Mouse (Mus musculus) right cerebral cortex, postnatal 4 days (tissue): ENCODE measurements around the gene Mogs.

Experiments
- DNase-seq: peaks from one replicate; pipeline ENCODE4 v3.0.0-alpha.2; 2022

Gene Mogs

GRCm38 (mm10) chr6:83122961-83123360, 7.7 kb downstream of the Mogs start:
- DNase-seq, result no peak

- DNase-seq, result peak; percentile 86
Measured at GRCm38 (mm10) chr6:83124851-83125312, 9.6 kb downstream of the Mogs start.

- DNase-seq, result no peak
Measured at GRCm38 (mm10) chr6:83125331-83125730, 10.0 kb downstream of the Mogs start, which contains the start of gene Ino80b. Gene Ino80b, minus strand, starts transcription at chr6:83125431.

- DNase-seq, result no peak
Measured at GRCm38 (mm10) chr6:83127419-83127818, 12.1 kb downstream of the Mogs start.

GRCm38 (mm10) chr6:83131469-83132034, 16.3 kb downstream of the Mogs start:
- DNase-seq, result no peak

GRCm38 (mm10) chr6:83132176-83132919, 17.1 kb downstream of the Mogs start:
- DNase-seq, result no peak

- DNase-seq, result no peak
Measured at GRCm38 (mm10) chr6:83134226-83134625, 18.9 kb downstream of the Mogs start.

GRCm38 (mm10) chr6:83134951-83135513, 19.7 kb downstream of the Mogs start, which contains the start of gene Rtkn:
Gene Rtkn, plus strand, starts transcription at chr6:83135463.
- no peak for DNase-seq

- DNase-seq, result no peak
Measured at GRCm38 (mm10) chr6:83135571-83136161, 20.4 kb downstream of the Mogs start.

- no peak for DNase-seq
Measured at GRCm38 (mm10) chr6:83136291-83136880, 21.1 kb downstream of the Mogs start.

GRCm38 (mm10) chr6:83136881-83137575, 21.7 kb downstream of the Mogs start:
- DNase-seq, result no peak

- peak; percentile 59 for DNase-seq
Measured at GRCm38 (mm10) chr6:83137576-83137950, 22.3 kb downstream of the Mogs start.

GRCm38 (mm10) chr6:83138056-83138455, 22.8 kb downstream of the Mogs start:
- no peak for DNase-seq

- no peak for DNase-seq
Measured at GRCm38 (mm10) chr6:83140044-83140443, 24.7 kb downstream of the Mogs start.

GRCm38 (mm10) chr6:83141636-83142035, 26.3 kb downstream of the Mogs start:
- no peak for DNase-seq

GRCm38 (mm10) chr6:83142211-83142731, 27.0 kb downstream of the Mogs start:
- peak; percentile 63 for DNase-seq

GRCm38 (mm10) chr6:83142886-83143285, 27.6 kb downstream of the Mogs start:
- DNase-seq, result no peak

- DNase-seq, result no peak
Measured at GRCm38 (mm10) chr6:83145209-83145608, 29.9 kb downstream of the Mogs start.

- no peak for DNase-seq
Measured at GRCm38 (mm10) chr6:83145805-83146204, 30.5 kb downstream of the Mogs start.

GRCm38 (mm10) chr6:83147280-83147679, 32.0 kb downstream of the Mogs start:
- DNase-seq, result no peak

- no peak for DNase-seq
Measured at GRCm38 (mm10) chr6:83151721-83152120, 36.4 kb downstream of the Mogs start.

GRCm38 (mm10) chr6:83153038-83153437, 37.7 kb downstream of the Mogs start:
- no peak for DNase-seq
